Mouse (Mus musculus) forebrain, embryonic 10.5 days (tissue): Measurements from ENCODE around the gene Gm49366. TPM values are rescaled to one million over a fixed set of nuclear protein-coding genes. Genes with fewer than 3 reads are reported as not detected.
"Not testable (repeated sequence)": the region's sequence is repeated elsewhere in the genome, so short reads cannot be mapped to it uniquely, and the experiment has no call there.

Source experiments
- DNase-seq: peaks from one replicate; pipeline ENCODE4 v3.0.0-alpha.2; 2017; ENCODE audit warnings: low spot score; ENCODE audit errors: extremely low spot score
- H3K27ac ChIP-seq: fragments of 300-500 bp; sonication (generic); 2 replicates; pipeline ENCODE4 v1.5.1; 2016; ENCODE audit warnings: mild to moderate bottlenecking
- H3K27me3 ChIP-seq: fragments of 300-500 bp; sonication (generic); 2 replicates; pipeline ENCODE4 v1.6.1; 2016; ENCODE audit warnings: mild to moderate bottlenecking; ENCODE audit not compliant: poor library complexity, severe bottlenecking
- H3K36me3 ChIP-seq: fragments of 300-500 bp; sonication (generic); replicated peaks from 2 replicates; pipeline ENCODE4 v1.6.1; 2016; ENCODE audit warnings: mild to moderate bottlenecking, moderate library complexity
- H3K4me1 ChIP-seq: fragments of 300-500 bp; sonication (generic); 2 replicates; pipeline ENCODE4 v1.6.1; 2016
- H3K4me3 ChIP-seq: fragments of 300-500 bp; sonication (generic); 2 replicates; pipeline ENCODE4 v1.5.1; 2016; ENCODE audit warnings: mild to moderate bottlenecking, moderate library complexity
- H3K9me3 ChIP-seq: fragments of 300-500 bp; sonication (generic); 2 replicates; pipeline ENCODE4 v1.6.1; 2016; ENCODE audit warnings: mild to moderate bottlenecking, moderate library complexity
- whole genome bisulfite sequencing: fragments of 180-500 bp; shearing (Covaris S2); methylation state at CpG from one replicate; pipeline ENCODE4 v1.1.7; 2016; 5-methylcytosine and 5-hydroxymethylcytosine counted together
- polyA plus RNA-seq: library from polyadenylated mRNA; unstranded; fragments of >200 nt; fragmentation: Nextera tagmentation; extraction: Ambion mirVana; gene quantifications from 2 replicates; pipeline ENCODE4 v1.2.1, GENCODE M21; 2016

The Gm49366 gene
- polyA plus RNA-seq, 1 experiment from 2014 or later: not detected

- Histone ChIP-seq H3K27me3 (peaks cover 10% of the 10 kb centered on the region), H3K4me3 (no peak overlapping the region), H3K27ac (no peak overlapping the region), H3K4me1 (peaks cover 3% of the 10 kb centered on the region; the same call in 1 of the 2 replicates), H3K9me3 (peaks cover 16% of the 10 kb centered on the region), H3K36me3 (no peaks in the 10 kb centered on the region)
- DNase-seq: no peak
- WGBS: 93% methylated on average over 5 of the region's 5 CpGs
These were observed 3.5 kb downstream of the Gm49366 start for GRCm38 (mm10) chr12:84042248-84042647.

- WGBS: 72% methylated on average over 2 of the region's 2 CpGs
- peaks cover 34% of the 10 kb centered on the region for H3K9me3 ChIP-seq
- no peaks in the 10 kb centered on the region for H3K4me1 ChIP-seq
- H3K36me3 ChIP-seq: no peaks in the 10 kb centered on the region
- no peak for DNase-seq
- H3K27me3 ChIP-seq: no peaks in the 10 kb centered on the region
- no peak overlapping the region for H3K4me3 ChIP-seq
- H3K27ac ChIP-seq: no peak overlapping the region
These were observed 5.3 kb downstream of the Gm49366 start for GRCm38 (mm10) chr12:84044045-84044444.

GRCm38 (mm10) chr12:84046906-84047305, 8.2 kb downstream of the Gm49366 start:
- Histone ChIP-seq H3K27ac (no peak overlapping the region), H3K9me3 (peaks cover 18% of the 10 kb centered on the region), H3K4me1 (no peaks in the 10 kb centered on the region), H3K36me3 (no peaks in the 10 kb centered on the region), H3K27me3 (peaks cover 6% of the 10 kb centered on the region), H3K4me3 (no peak overlapping the region)
- WGBS: 91% methylated on average over 1 of the region's 1 CpGs
- no peak for DNase-seq

- Histone ChIP-seq H3K9me3 (peaks cover 18% of the 10 kb centered on the region), H3K27me3 (peaks cover 44% of the 10 kb centered on the region)
- WGBS: 92% methylated on average over 5 of the region's 5 CpGs
- not testable (repeated sequence) for H3K4me3 ChIP-seq, H3K4me1 ChIP-seq, H3K27ac ChIP-seq, DNase-seq, H3K36me3 ChIP-seq
These were observed 12.0 kb downstream of the Gm49366 start for GRCm38 (mm10) chr12:84050744-84051143.

- 89% methylated on average over 5 of the region's 5 CpGs for WGBS
- no peak within 1 kb of the TSS for H3K4me3 ChIP-seq
- H3K27me3 ChIP-seq: peaks cover 48% of the 10 kb centered on the region
- no peak for DNase-seq
- no peaks in the 10 kb centered on the region for H3K36me3 ChIP-seq
- H3K9me3 ChIP-seq: peaks cover 18% of the 10 kb centered on the region
- H3K4me1 ChIP-seq: peaks cover 10% of the 10 kb centered on the region
- no peak within 1 kb of the TSS for H3K27ac ChIP-seq
These were observed 13.3 kb downstream of the Gm49366 start, which contains the start of gene Acot3 for GRCm38 (mm10) chr12:84051937-84052474. Gene Acot3 (plus strand): TSS chr12:84052144.

GRCm38 (mm10) chr12:84052609-84053008, 13.9 kb downstream of the Gm49366 start:
- DNase-seq: no peak

DNA sequence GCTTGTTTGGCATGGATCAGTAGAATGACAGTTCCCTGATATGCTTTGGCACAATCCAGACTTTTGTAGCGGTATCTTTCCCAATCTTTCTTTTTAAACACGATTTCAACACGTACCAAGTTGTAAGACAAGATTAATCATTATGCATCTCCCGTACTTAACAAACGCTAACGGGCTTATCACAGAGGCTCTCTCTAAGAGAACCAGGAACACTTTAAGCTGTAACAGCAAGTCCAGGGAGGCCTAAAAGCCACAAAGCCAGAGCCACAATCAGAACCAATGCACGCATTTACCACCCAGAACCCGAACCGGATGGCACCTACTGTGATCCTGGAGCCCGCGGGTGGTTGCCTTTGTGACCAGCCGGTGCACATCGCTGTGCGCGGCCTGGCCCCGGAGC, 14.4 kb downstream of the Gm49366 start:
- DNase-seq: no peak
- 16% methylated on average over 16 of the region's 16 CpGs for WGBS
- H3K4me3 ChIP-seq: peak overlapping the region; percentile 57
- peaks cover 10% of the 10 kb centered on the region for H3K4me1 ChIP-seq
- H3K27ac ChIP-seq: peak overlapping the region; percentile 60; the same call in 1 of the 2 replicates
- no peaks in the 10 kb centered on the region for H3K36me3 ChIP-seq
- H3K27me3 ChIP-seq: peaks cover 48% of the 10 kb centered on the region
- H3K9me3 ChIP-seq: peaks cover 9% of the 10 kb centered on the region

More at GRCm38 (mm10) chr12:84052609-84053008, 13.9 kb downstream of the Gm49366 start:
- 87% methylated on average over 7 of the region's 7 CpGs for WGBS
- H3K9me3 ChIP-seq: peaks cover 14% of the 10 kb centered on the region
- H3K27ac ChIP-seq: no peak overlapping the region
- peaks cover 10% of the 10 kb centered on the region for H3K4me1 ChIP-seq
- no peaks in the 10 kb centered on the region for H3K36me3 ChIP-seq
- peaks cover 48% of the 10 kb centered on the region for H3K27me3 ChIP-seq
- H3K4me3 ChIP-seq: no peak overlapping the region

GRCm38 (mm10) chr12:84053679-84054391, 15.1 kb downstream of the Gm49366 start:
- no peak for DNase-seq
- peaks cover 2% of the 10 kb centered on the region; the same call in 1 of the 2 replicates for H3K9me3 ChIP-seq
- H3K27me3 ChIP-seq: peaks cover 48% of the 10 kb centered on the region
- peak overlapping the region; percentile 57 for H3K4me3 ChIP-seq
- peak overlapping the region; percentile 60; the same call in 1 of the 2 replicates for H3K27ac ChIP-seq
- H3K4me1 ChIP-seq: peaks cover 10% of the 10 kb centered on the region
- WGBS: 2% methylated on average over 42 of the region's 46 CpGs
- H3K36me3 ChIP-seq: no peaks in the 10 kb centered on the region

DNA sequence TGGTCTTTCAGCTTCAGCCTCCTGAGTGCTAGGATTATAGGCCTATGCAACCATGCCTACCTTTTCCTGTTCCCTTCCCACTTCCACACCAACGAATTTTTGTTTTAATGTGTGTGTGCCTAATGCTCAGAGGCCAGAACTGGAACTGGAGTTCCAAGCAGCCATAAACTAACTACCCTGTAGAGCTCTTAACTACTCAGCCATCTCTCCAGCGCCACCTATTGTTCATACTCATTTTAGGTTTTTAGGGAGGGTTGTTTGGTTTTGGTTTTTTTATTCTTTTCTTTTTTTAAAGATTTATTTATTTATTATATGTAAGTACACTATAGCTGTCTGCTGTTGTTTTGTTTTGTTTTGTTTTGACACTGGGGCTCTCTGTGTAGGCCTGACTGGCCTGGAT, 22.2 kb downstream of the Gm49366 start:
- Histone ChIP-seq H3K27me3 (0 out of 2 replicates have a peak, but pooled peaks cover 2% of the 10 kb centered on the region), H3K4me3 (no peak overlapping the region), H3K9me3 (no peaks in the 10 kb centered on the region), H3K27ac (no peak overlapping the region), H3K36me3 (no peaks in the 10 kb centered on the region), H3K4me1 (no peaks in the 10 kb centered on the region)
- DNase-seq: no peak
- 33% methylated on average over 2 of the region's 2 CpGs for WGBS

DNA sequence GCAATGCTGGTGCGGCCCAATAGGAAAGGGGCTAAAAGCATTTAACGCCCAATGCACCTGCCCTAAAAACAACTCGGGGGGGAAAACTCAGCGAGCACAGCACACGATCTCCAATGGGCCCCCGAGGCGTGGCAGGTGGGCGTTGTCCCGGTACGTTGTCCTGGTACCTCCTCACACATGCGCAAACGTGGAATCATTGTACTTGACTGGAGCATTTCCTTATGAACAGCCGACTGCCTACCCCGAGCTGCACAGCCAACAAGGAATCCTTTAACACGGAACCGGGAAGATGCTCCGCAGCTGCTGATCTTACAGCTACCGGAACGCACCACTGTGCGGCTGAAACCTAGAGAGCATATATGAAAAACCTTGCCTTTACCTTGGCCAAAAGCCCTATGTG, 23.6 kb downstream of the Gm49366 start:
- Histone ChIP-seq H3K27me3 (peaks cover 8% of the 10 kb centered on the region), H3K9me3 (no peaks in the 10 kb centered on the region), H3K4me1 (no peaks in the 10 kb centered on the region), H3K27ac (no peak overlapping the region), H3K4me3 (no peak overlapping the region), H3K36me3 (no peaks in the 10 kb centered on the region)
- 94% methylated on average over 20 of the region's 20 CpGs for WGBS
- no peak for DNase-seq

DNA sequence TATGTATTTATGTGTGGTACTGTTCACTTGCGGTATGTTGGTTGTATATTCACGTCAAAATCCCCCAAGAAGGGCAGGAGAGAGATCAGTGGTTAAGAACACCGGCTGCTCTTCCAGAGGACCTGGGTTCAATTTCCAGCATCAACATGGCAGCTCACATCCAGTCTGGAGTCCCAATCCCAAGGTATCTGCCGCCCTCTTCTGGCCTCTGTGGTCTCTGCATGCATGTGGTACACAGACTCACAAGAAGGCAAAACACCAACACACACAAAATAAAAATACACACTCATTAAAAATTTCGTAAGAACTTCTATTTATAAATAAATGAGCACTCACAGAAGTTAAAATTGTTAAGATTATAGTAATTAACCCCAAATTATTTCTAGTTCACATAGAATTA, 24.5 kb downstream of the Gm49366 start:
- H3K4me1 ChIP-seq: no peaks in the 10 kb centered on the region
- no peak overlapping the region for H3K27ac ChIP-seq
- DNase-seq: no peak
- no peaks in the 10 kb centered on the region for H3K9me3 ChIP-seq
- no peaks in the 10 kb centered on the region for H3K36me3 ChIP-seq
- H3K4me3 ChIP-seq: no peak overlapping the region
- 70% methylated on average over 5 of the region's 5 CpGs for WGBS
- H3K27me3 ChIP-seq: peaks cover 16% of the 10 kb centered on the region

DNA sequence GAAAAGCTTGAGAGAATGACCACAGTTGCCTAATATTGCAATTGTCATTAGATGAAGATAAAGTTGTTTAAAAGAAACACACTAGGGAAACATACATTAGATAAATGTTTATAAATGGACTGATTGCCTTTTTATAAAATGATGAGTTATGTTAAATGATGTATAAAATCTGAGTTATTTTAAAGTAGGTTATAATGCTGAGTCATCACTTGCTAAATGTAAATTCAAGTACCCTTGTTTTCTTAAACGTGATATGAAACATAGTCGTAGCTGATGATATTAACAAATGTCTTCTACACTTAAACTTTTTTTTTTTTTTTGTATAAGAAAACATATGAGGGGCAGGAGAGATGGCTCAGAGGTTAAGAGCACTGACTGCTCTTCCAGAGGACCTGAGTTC, 25.1 kb downstream of the Gm49366 start:
- Histone ChIP-seq H3K9me3 (no peaks in the 10 kb centered on the region), H3K27ac (no peak overlapping the region), H3K27me3 (peaks cover 22% of the 10 kb centered on the region), H3K4me1 (0 out of 2 replicates have a peak, but pooled peaks cover 4% of the 10 kb centered on the region), H3K36me3 (no peaks in the 10 kb centered on the region), H3K4me3 (no peak overlapping the region)
- no peak for DNase-seq
- WGBS: 87% methylated on average over 2 of the region's 2 CpGs

DNA sequence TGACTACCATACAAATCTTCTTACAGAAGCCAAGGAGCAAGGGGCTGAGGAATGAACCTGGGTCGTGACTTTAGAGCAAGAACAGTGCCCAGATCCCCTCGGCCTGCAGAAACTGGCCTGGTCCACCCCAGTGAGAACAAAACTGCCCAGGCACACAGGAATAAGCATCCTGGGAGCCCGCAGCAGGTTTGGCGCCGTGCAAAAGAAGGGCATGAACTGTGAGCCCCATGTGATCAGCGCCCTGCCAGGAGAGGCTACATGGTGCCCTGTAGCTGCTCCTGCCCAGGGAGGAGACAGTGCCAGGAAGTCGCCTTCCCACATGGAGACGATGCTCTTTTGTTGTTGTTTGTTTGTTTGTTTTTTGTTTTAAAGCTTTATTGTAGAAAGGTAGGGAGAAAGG, 25.9 kb downstream of the Gm49366 start:
- Histone ChIP-seq H3K27me3 (peaks cover 30% of the 10 kb centered on the region), H3K4me1 (peaks cover 9% of the 10 kb centered on the region), H3K27ac (no peak overlapping the region), H3K36me3 (no peaks in the 10 kb centered on the region), H3K9me3 (no peaks in the 10 kb centered on the region), H3K4me3 (no peak overlapping the region)
- no peak for DNase-seq
- 76% methylated on average over 8 of the region's 8 CpGs for WGBS
